Mouse (Mus musculus): ENCODE results near the gene Gm45785. TPM values are rescaled to one million over a fixed set of nuclear protein-coding genes. Genes with fewer than 3 reads are reported as not detected.

Gm45785 gene
- total RNA-seq, 2 experiments from 2014 or later, result 0.35 TPM; not detected in 1

- ATAC-seq (replicated peaks; ENCODE audit: poor library complexity), result no peak
These were observed 21.0 kb downstream of the Gm45785 start, which contains the start of gene Urah for GRCm38 (mm10) chr7:140834968-140835757. Urah (plus strand) TSS chr7:140835018.

DNA sequence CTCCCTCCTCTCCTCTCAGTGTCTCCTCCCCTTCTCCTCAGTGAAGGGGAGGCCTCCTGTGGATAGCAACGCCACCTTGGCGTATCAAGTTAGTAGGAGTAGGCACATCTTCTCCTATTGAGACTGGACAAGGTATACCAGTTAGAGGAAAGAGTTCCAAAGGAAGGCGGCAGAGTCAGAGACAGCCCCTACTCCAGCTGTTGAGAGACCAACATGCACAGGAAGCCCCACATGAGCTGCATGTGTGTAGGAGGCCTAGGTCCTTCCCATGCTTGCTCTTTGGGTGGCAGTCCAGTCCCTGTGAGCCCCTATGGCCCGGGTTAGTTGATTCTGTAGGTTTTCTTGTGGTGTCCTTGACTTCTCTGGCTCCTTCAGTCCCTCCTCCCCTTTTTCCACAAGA lies 22.8 kb downstream of the Gm45785 start:
- no peak for ATAC-seq (replicated peaks; ENCODE audit: poor library complexity)

- no peak for ATAC-seq (replicated peaks; ENCODE audit: poor library complexity)
These were observed 24.7 kb downstream of the Gm45785 start for GRCm38 (mm10) chr7:140831447-140831846.

DNA sequence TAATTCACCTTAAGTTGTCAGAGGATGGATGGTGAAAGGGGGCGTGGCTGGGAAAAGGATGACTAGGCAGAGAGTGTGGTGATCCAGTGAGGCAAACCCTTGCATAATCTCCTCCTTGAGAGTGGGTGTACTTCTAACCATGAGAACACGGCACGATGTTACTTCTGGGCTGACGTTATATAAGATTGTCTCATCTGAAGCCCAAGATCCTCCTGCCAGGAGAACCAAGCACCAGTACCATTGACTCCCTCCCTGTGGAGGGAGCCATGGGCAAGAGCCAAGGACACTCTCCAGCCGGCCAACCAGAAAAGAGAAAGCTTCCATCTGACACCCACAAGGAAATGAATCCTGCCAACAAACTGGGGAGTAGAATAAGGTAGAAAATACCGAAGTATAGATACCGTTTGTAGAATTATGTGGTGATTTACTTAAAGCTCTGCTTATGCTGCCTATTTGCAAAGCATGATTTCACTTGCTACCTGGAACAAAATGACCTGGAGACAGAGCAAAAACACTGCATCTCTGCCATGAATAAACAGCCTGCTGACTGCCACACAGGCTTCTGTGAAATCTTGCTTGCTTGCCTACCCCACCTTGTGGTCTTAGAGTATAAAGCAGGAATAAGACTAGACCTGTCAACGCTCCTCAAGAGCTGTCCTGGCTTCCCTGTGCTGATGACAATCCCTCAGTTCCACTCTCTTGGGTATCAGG lies 27.8 kb downstream of the Gm45785 start:
- peak; percentile 89 for ATAC-seq (replicated peaks; ENCODE audit: poor library complexity)

DNA sequence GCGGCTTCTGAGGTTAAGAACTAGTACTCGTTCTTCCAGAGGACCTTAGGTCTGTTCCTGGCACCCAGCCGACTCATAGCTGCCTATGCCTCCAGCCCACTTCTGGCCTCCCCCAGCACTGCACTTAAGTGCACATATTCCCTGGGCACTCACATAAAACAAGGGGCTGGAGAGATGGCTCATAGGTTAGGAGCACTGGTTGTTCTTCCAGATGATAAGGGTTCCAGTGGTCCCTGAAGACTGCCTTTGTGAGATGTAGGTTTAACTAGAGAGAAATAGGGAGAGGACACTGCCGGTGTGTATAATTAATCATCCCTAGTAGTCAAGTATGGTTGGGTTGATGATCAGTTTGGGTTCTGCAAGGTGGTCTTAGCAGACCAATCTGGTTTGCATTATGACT lies 33.4 kb downstream of the Gm45785 start:
- ATAC-seq (replicated peaks; ENCODE audit: poor library complexity), result no peak

- ATAC-seq (replicated peaks; ENCODE audit: poor library complexity), result peak; percentile 95
These were observed 34.3 kb downstream of the Gm45785 start, which contains the start of gene Zfp941 for GRCm38 (mm10) chr7:140821653-140822329. Zfp941 (minus strand) TSS chr7:140822178.

DNA sequence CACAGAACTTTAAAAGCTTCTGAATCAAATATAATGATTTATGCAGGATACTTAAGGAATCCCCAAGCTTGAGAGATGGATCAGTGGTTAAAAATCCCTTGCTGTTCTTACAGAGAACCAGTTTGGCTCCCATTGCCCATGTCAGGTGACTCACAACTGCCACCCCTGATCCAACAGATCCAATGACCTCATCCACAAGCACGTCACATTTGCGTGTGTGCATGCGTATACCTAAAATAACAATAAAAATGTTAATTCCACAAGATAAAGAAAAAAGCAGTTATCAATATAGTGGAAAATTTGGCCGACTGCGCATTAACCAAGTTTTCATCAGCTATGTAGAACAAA lies 34.9 kb downstream of the Gm45785 start:
- no peak for ATAC-seq (replicated peaks; ENCODE audit: poor library complexity)

- ATAC-seq (replicated peaks; ENCODE audit: poor library complexity), result no peak
These were observed 36.0 kb downstream of the Gm45785 start for GRCm38 (mm10) chr7:140820173-140820572.

DNA sequence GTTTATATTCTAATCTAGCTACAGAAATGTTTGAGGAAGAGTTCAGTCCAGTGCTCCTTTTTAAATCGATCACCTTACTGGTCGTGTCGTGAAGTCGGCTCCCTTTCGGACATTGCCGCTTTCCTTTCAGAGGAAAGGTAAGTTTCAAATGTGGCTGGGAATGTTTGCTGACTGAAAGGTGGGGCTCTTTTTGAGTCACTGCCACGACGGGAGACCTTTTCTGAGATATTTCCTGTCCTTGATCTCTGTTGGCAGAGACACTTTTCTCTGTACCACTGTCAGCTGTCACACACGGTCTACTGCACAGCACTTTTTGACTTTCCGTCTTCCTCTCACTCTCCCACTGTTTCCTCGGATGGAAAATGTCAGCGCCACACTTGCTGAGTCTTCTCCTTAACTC lies 43.3 kb downstream of the Gm45785 start:
- no peak for ATAC-seq (replicated peaks; ENCODE audit: poor library complexity)

GRCm38 (mm10) chr7:140811714-140812113 lies 44.4 kb downstream of the Gm45785 start:
- ATAC-seq (replicated peaks; ENCODE audit: poor library complexity), result no peak

DNA sequence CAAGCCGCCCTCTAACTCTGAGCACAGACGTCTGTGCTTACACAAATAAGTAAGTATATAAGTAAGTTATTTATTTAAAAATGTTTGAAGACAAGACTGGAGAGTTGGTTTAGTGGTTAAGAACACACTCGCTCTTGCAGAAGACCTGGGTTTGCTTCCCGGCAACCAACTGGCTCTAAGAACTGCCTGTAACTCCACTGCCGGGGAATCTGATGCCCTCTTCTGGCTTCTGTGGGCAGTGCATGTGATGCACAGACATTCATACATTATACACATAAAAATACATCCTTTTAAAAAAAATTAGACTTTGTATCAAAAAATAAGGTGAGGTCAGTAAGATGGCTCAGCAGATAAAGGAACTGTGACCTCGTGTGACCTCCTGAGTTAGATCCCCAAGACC lies 45.6 kb downstream of the Gm45785 start:
- ATAC-seq (replicated peaks; ENCODE audit: poor library complexity), result peak; percentile 45; the same call in 1 of the 2 replicates

GRCm38 (mm10) chr7:140805704-140806103 lies 50.4 kb downstream of the Gm45785 start:
- peak; percentile 98 for ATAC-seq (replicated peaks; ENCODE audit: poor library complexity)

GRCm38 (mm10) chr7:140802629-140803028 lies 53.5 kb downstream of the Gm45785 start:
- ATAC-seq (replicated peaks; ENCODE audit: poor library complexity), result no peak

GRCm38 (mm10) chr7:140798212-140798611 lies 57.9 kb downstream of the Gm45785 start:
- no peak for ATAC-seq (replicated peaks; ENCODE audit: poor library complexity)

DNA sequence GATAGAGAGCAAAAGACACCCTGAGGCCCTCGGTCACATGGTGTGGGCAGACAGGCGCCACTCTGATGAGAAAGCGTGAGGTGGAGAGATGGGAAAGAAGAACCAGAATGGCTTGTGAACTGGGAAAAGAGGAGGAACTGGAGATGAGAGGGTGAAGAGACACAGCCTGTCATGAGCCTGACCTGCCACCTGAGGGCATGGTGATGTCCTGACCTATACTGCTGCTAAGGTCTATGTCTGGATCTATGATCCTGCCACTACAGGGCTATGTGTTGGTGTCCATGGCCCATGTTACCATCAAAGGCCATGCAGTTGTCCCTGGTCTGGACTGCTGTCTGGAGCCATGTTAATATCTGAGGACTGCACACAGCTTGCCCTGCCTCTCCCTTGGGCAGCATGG lies 58.5 kb downstream of the Gm45785 start:
- peak; percentile 63; the same call in 1 of the 2 replicates for ATAC-seq (replicated peaks; ENCODE audit: poor library complexity)

GRCm38 (mm10) chr7:140793541-140793940 lies 62.6 kb downstream of the Gm45785 start:
- ATAC-seq (replicated peaks; ENCODE audit: poor library complexity), result no peak

DNA sequence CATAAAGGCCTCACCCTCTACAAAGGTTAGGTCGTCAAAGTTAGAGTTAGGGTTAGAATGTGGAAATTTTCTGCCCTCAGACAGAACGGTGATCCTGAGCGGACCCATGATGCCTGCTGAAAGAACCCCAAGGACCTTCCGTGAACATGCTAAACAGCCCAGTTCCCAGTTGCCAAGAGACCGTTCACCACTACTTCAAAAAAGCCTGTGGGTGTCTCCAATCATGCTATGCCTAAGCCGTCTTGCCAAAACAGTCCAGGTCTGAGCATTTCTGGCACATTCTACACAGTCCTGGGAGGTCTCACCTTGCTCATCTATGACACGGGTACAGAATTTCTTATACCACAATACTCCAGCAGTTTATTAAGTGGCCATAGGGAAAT lies 68.1 kb downstream of the Gm45785 start:
- no peak for ATAC-seq (replicated peaks; ENCODE audit: poor library complexity)

- ATAC-seq (replicated peaks; ENCODE audit: poor library complexity), result no peak
These were observed 68.6 kb downstream of the Gm45785 start, which contains the start of gene Syce1 for GRCm38 (mm10) chr7:140787406-140788052. Syce1 (minus strand) TSS chr7:140787852.

GRCm38 (mm10) chr7:140780548-140780947 lies 75.6 kb downstream of the Gm45785 start:
- ATAC-seq (replicated peaks; ENCODE audit: poor library complexity), result no peak
